Mouse (Mus musculus): ENCODE data around the gene Fibp. TPM values are rescaled to one million over a fixed set of nuclear protein-coding genes. Genes with fewer than 3 reads are reported as not detected.
"Not testable (repeated sequence)": the region's sequence is repeated elsewhere in the genome, so short reads cannot be mapped to it uniquely, and the experiment has no call there.

The Fibp gene
- polyA plus RNA-seq, 2 experiments from 2014 or later, result 86.2 to 159 TPM

- no peak for ATAC-seq
These were observed 6.6 kb downstream of the Fibp start for GRCm38 (mm10) chr19:5466916-5467500.

GRCm38 (mm10) chr19:5468374-5468773 is 8.0 kb downstream of the Fibp start, which contains the start of gene Ctsw:
Ctsw (minus strand) TSS chr19:5468507.
- peak; percentile 89 for ATAC-seq

- ATAC-seq, result no peak
These were observed 11.4 kb downstream of the Fibp start for GRCm38 (mm10) chr19:5471846-5472245.

GRCm38 (mm10) chr19:5472857-5473256 is 12.4 kb downstream of the Fibp start:
- ATAC-seq, result no peak

GRCm38 (mm10) chr19:5473720-5474119 is 13.3 kb downstream of the Fibp start, which contains the start of gene Efemp2:
Efemp2 (plus strand) TSS chr19:5473954.
- ATAC-seq, result peak; percentile 45

GRCm38 (mm10) chr19:5474281-5475068 is 14.1 kb downstream of the Fibp start:
- no peak for ATAC-seq

- ATAC-seq, result no peak
These were observed 14.8 kb downstream of the Fibp start for GRCm38 (mm10) chr19:5475069-5475714.

- no peak for ATAC-seq
These were observed 16.7 kb downstream of the Fibp start for GRCm38 (mm10) chr19:5477004-5477667.

- ATAC-seq, result no peak
These were observed 17.4 kb downstream of the Fibp start for GRCm38 (mm10) chr19:5477668-5478300.

GRCm38 (mm10) chr19:5480016-5480415 is 19.6 kb downstream of the Fibp start:
- no peak for ATAC-seq

- no peak for ATAC-seq
These were observed 21.0 kb downstream of the Fibp start for GRCm38 (mm10) chr19:5481398-5481797.

GRCm38 (mm10) chr19:5483386-5484359 is 23.3 kb downstream of the Fibp start:
- no peak for ATAC-seq

GRCm38 (mm10) chr19:5484496-5484895 is 24.1 kb downstream of the Fibp start:
- no peak for ATAC-seq

- no peak for ATAC-seq
These were observed 25.0 kb downstream of the Fibp start for GRCm38 (mm10) chr19:5485371-5485770.

GRCm38 (mm10) chr19:5485821-5486220 is 25.4 kb downstream of the Fibp start:
- no peak for ATAC-seq

- ATAC-seq, result no peak
These were observed 25.9 kb downstream of the Fibp start for GRCm38 (mm10) chr19:5486286-5486685.

GRCm38 (mm10) chr19:5486771-5487170 is 26.4 kb downstream of the Fibp start:
- ATAC-seq, result no peak

GRCm38 (mm10) chr19:5487768-5488550 is 27.5 kb downstream of the Fibp start, which contains the start of gene Mus81:
Mus81 (minus strand) TSS chr19:5488402.
- peak; percentile 37 for ATAC-seq

GRCm38 (mm10) chr19:5488878-5489571 is 28.6 kb downstream of the Fibp start:
- peak; percentile 71 for ATAC-seq

GRCm38 (mm10) chr19:5489721-5490120 is 29.3 kb downstream of the Fibp start:
- ATAC-seq, result not testable (repeated sequence)
